Mouse (Mus musculus): Measurements from ENCODE around the gene Ptrhd1.

Ptrhd1 gene

DNA sequence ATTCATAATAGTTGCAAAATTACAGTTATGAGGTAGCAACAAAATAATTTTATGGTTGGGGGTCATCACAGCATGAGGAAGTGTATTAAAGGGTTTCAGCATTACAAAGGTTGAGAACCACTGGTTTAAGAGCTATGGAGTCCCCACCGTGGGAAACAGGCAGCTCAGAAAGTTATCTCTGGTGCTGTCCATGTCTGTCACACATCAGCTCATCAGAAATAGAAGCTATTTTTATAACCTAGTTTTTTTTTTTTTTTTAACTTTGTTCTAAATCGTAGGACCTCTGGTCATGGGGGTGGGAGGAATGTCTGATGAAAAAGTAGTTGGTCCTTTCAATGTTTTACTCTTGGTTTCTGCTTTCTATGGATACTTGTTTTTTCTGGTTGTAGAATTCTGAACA, 10.0 kb downstream of the Ptrhd1 start:
- no peak for DNase-seq (ENCODE audit: low read depth, low spot score)

GRCm38 (mm10) chr12:4245742-4246141, 11.9 kb downstream of the Ptrhd1 start:
- peak; percentile 36 for DNase-seq (ENCODE audit: low read depth, low spot score)

DNA sequence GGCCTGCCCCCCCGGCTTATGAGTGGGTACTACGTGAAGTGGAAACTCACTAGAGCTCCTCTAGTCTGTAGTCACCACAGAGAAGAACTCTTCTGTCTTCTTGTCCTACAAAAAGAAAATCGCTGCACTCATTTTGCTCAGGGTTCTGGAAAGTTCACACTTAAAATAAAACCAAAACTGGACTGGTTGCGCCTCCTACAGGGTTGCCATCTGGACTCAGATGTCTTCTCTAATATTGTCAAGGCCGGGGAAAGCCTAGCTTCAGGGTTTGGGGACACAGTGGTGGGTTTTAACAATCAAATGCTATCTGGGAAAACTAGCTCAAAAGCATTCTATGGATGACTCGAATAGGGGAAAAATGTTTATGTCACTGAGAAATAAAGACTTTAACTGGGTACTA, 16.0 kb downstream of the Ptrhd1 start:
- no peak for DNase-seq (ENCODE audit: low read depth, low spot score)

DNA sequence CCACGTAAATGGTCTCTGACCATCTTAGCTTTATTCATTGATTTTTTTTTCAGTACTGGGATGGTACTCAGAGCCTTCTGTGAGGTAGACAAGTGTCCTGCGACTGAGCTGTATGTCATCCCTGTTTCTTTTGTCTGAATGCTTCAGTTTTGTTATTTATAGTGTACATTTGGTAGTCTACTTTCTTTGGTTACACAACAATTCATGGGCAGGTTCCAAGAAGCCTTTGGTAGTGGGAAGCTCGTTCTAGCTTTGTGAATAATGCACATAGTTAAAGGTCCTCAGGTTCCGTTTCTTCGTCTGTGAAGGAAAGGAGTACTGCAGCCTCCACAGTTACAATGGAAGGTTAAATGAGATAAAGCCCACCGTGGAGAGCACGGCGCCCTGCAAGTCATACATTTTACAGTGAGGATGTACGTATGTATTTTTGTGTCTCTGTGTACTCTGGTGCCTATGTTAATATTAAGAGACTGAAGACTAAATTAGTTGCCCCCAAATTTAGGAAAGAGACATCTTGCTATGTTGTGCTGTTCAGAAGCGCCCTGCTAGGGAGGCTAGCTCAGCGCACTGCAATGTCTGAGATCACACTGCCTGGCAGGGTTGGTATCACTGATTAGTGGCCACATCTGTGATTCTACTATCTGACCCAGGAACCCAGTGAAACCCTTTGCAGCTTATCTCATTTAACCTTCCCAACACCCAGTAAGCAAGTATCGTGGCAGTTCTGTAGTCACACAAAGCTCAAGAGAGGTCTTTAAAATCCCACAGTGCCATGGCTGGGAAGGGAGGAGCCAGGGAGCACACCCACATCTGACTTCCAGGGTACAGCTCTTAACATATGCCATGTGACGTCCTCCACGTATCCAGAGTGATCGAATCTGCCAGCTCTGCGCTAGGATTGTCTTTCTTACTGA, 19.2 kb downstream of the Ptrhd1 start:
- no peak for DNase-seq (ENCODE audit: low read depth, low spot score)

DNA sequence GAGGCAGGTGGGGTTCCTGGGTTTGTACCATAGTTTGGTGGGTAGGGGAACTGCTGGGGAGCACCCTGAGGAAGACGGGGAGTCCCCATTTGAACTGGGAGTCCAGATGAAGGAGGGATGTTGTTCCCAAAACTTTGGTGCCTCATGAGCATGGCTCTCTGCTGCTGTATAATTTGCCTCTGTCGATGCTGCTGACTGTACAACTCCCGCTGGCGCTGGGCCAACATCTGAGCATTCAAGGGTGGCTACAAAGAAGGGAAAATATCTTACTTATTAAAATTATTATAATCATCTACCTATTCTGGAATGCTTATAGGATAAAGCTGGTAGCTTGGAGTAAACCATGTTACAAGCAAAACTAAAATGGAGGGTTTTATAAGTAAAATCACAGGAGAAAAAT, 33.9 kb downstream of the Ptrhd1 start:
- DNase-seq (ENCODE audit: low read depth, low spot score): no peak

GRCm38 (mm10) chr12:4271078-4271477, 37.3 kb downstream of the Ptrhd1 start:
- DNase-seq (ENCODE audit: low read depth, low spot score): no peak

DNA sequence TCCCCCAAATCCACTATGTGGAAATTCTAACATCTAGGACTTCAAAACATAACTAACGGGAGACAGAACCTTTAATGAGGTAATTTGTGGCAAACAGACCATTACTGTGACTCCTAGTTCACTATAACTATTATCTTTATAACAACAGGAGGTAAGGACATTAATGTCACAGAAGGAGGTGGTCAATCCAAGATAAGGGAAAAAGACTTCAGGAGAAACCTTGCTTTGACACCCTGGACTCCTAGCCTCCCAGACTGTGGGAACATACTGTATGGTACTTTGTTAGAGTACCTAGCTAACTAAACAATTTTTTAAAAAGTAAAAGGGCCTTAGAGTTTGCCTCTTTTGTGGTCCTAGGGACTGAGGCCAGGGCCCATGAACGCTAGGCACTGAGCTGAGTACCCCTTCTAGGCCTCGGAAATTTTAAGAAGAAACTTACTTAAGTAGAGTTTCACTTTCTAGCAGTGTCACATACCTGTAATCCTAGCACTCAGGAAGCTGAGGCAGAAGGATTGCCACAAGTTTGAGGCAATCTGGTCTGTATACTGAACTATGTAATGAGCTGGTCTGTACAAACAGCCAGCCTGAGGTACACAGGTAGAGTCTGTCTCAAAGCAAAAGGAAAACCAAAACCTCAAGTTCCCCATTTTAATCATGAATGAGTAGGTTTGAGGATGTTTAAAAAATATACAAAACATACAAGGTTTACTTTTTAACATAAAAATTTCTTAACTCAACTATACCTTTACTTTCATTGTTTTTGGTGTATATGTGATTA, 45.3 kb downstream of the Ptrhd1 start:
- no peak for DNase-seq (ENCODE audit: low read depth, low spot score)

GRCm38 (mm10) chr12:4279878-4280277, 46.1 kb downstream of the Ptrhd1 start:
- no peak for DNase-seq (ENCODE audit: low read depth, low spot score)

GRCm38 (mm10) chr12:4285186-4285585, 51.4 kb downstream of the Ptrhd1 start:
- DNase-seq (ENCODE audit: low read depth, low spot score): no peak

All from ZHBTc4 (cell line).